Mouse (Mus musculus): ENCODE measurements at regions not wholly inside any gene's neighbourhood (a gene's known extent, or its start where the extent isn't known, plus 50 kb on each side); places are given as distances from the start of the nearest gene placed in this dataset.

DNA sequence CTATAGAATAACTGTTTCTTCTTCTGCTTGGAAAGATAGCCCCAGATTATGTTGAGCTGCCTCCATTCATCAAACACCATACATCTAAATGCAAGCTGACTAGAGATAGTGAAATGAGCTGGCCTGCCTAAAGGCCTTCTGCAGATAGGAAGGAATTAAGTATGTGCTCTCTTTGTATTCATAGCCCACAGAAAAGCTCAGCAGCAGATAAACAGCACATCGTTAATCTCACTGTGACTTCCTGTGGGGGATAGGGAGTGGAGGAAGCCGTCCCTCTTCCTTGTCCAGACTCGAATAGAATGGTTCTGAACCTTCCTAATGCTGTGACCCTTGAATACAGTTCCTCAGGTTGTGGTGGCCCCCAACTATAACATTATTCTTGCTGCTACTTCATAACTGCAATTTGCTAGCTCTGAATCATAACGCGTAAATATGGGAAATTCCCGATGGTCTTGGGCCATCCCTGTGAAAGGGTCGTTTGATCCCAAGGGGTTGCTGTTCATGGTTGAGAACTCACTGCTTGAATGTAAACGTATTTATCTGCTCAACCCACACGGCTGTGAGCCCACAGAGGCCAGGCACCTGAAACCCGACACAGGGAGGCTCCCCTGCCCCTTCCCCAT is 614.7 kb upstream of the Gm10131 start:
- H3K9ac ChIP-seq (ENCODE audit: control insufficient read depth, low read depth, low read length, poor library complexity, severe bottlenecking): no peak overlapping the region
- no peaks in the 10 kb centered on the region for H3K36me3 ChIP-seq (ENCODE audit: control insufficient read depth in 1 of 2, insufficient read depth in 2 of 2, low read length in 2 of 2)
- no peaks in the 10 kb centered on the region for H3K27me3 ChIP-seq (ENCODE audit: control insufficient read depth in 1 of 2, insufficient read depth in 2 of 2, low read length in 2 of 2)
- no peak for TF ChIP-seq MAFK (IDR thresholded peaks at IDR 0.05; ENCODE audit: borderline replicate concordance, low read depth, low read length)
- TF ChIP-seq ZC3H11A (IDR thresholded peaks at IDR 0.05; ENCODE audit: low read depth, low read length): no peak
- TF ChIP-seq USF2 (IDR thresholded peaks at IDR 0.05; ENCODE audit: borderline replicate concordance in 1 of 2, insufficient read depth in 1 of 2, low read depth in 1 of 2, low read length in 2 of 2): no peak
- no peak for TF ChIP-seq MYC (IDR thresholded peaks at IDR 0.05; ENCODE audit: low read depth, low read length)
- no peak for TF ChIP-seq HCFC1 (IDR thresholded peaks at IDR 0.05; ENCODE audit: low read depth, low read length)
- TF ChIP-seq USF1 (IDR thresholded peaks at IDR 0.05; ENCODE audit: low read depth, low read length): no peak
- TF ChIP-seq NELFE (IDR thresholded peaks at IDR 0.05; ENCODE audit: low read depth, low read length): no peak
- TF ChIP-seq ELF1 (IDR thresholded peaks at IDR 0.05; ENCODE audit: low read depth, low read length): no peak
- TF ChIP-seq ZKSCAN1 (IDR thresholded peaks at IDR 0.05; ENCODE audit: low read depth, low read length): no peak
- no peak for TF ChIP-seq MAZ (IDR thresholded peaks at IDR 0.05; ENCODE audit: low read depth, low read length)
- TF ChIP-seq GATA1 (IDR thresholded peaks at IDR 0.05; ENCODE audit: low read depth, low read length): no peak
- TF ChIP-seq ZMIZ1 (IDR thresholded peaks at IDR 0.05; ENCODE audit: low read depth, low read length): no peak
- TF ChIP-seq NRF1 (IDR thresholded peaks at IDR 0.05; ENCODE audit: insufficient read depth, low read depth, low read length, poor library complexity, severe bottlenecking): no peak
- H3K79me2 ChIP-seq (ENCODE audit: control insufficient read depth, insufficient read depth, low read length, poor library complexity): no peaks in the 10 kb centered on the region
- no peaks in the 10 kb centered on the region for H3K9me3 ChIP-seq (replicated peaks; ENCODE audit: insufficient read depth, low read length)
- H3K4me3 ChIP-seq (ENCODE audit: control insufficient read depth in 1 of 2, insufficient read depth in 1 of 2, low read depth in 2 of 2, low read length in 2 of 2): no peak overlapping the region
- no peak for DNase-seq (ENCODE audit: low read depth, low spot score)
- H3K4me1 ChIP-seq (ENCODE audit: control insufficient read depth in 1 of 2, insufficient read depth in 2 of 2, low read length in 2 of 2): no peaks in the 10 kb centered on the region
- H3K27ac ChIP-seq (ENCODE audit: control insufficient read depth, low read depth, low read length): no peak overlapping the region

DNA sequence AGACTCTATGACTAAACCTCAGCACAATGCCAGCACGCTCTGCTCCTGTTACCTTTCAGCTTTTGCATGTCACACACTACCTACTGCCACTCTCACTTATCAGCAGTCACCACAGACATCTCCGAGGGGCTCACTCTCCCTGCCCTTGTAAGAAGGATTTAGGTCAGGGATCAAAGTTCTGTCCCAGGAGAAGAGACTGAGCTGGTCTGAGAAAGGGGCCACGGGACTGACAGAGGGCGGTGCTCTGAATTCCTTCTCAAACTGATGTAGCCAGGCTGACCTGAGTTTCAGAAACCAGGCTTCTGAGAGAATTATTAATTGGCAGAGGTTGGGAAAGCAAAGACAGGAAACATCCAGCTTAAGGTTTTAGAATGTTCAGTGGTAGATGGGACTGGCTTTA is 614.0 kb upstream of the Gm10131 start:
- no peaks in the 10 kb centered on the region for H3K4me1 ChIP-seq (ENCODE audit: control insufficient read depth in 1 of 2, insufficient read depth in 2 of 2, low read length in 2 of 2)
- H3K9ac ChIP-seq (ENCODE audit: control insufficient read depth, low read depth, low read length, poor library complexity, severe bottlenecking): no peak overlapping the region
- no peaks in the 10 kb centered on the region for H3K79me2 ChIP-seq (ENCODE audit: control insufficient read depth, insufficient read depth, low read length, poor library complexity)
- H3K36me3 ChIP-seq (ENCODE audit: control insufficient read depth in 1 of 2, insufficient read depth in 2 of 2, low read length in 2 of 2): no peaks in the 10 kb centered on the region
- no peak for DNase-seq (ENCODE audit: low read depth, low spot score)
- no peaks in the 10 kb centered on the region for H3K9me3 ChIP-seq (replicated peaks; ENCODE audit: insufficient read depth, low read length)
- TF ChIP-seq USF2 (IDR thresholded peaks at IDR 0.05; ENCODE audit: borderline replicate concordance in 1 of 2, insufficient read depth in 1 of 2, low read depth in 1 of 2, low read length in 2 of 2): no peak
- TF ChIP-seq ZKSCAN1 (IDR thresholded peaks at IDR 0.05; ENCODE audit: low read depth, low read length): no peak
- no peak for TF ChIP-seq UBTF (IDR thresholded peaks at IDR 0.05; ENCODE audit: borderline replicate concordance, insufficient read depth, low read depth, low read length)
- TF ChIP-seq ETS1 (IDR thresholded peaks at IDR 0.05; ENCODE audit: low read depth, low read length): no peak
- TF ChIP-seq HCFC1 (IDR thresholded peaks at IDR 0.05; ENCODE audit: low read depth, low read length): no peak
- TF ChIP-seq POLR2AphosphoS2 (IDR thresholded peaks at IDR 0.05; ENCODE audit: low read length): no peak
- TF ChIP-seq POLR2AphosphoS5 (IDR thresholded peaks at IDR 0.05; ENCODE audit: borderline replicate concordance, low read depth, low read length): no peak
- TF ChIP-seq ELF1 (IDR thresholded peaks at IDR 0.05; ENCODE audit: low read depth, low read length): no peak
- no peak for TF ChIP-seq MAZ (IDR thresholded peaks at IDR 0.05; ENCODE audit: low read depth, low read length)
- no peak for TF ChIP-seq CHD1 (IDR thresholded peaks at IDR 0.05; ENCODE audit: low read depth, low read length)
- TF ChIP-seq EP300 (IDR thresholded peaks at IDR 0.05; ENCODE audit: low read depth in 1 of 2, low read length in 2 of 2): no peak
- TF ChIP-seq GATA1 (IDR thresholded peaks at IDR 0.05; ENCODE audit: low read depth, low read length): no peak
- TF ChIP-seq MAX (IDR thresholded peaks at IDR 0.05; ENCODE audit: low read length): no peak
- no peak overlapping the region for H3K27ac ChIP-seq (ENCODE audit: control insufficient read depth, low read depth, low read length)
- H3K4me3 ChIP-seq (ENCODE audit: control insufficient read depth in 1 of 2, insufficient read depth in 1 of 2, low read depth in 2 of 2, low read length in 2 of 2): no peak overlapping the region
- H3K27me3 ChIP-seq (ENCODE audit: control insufficient read depth in 1 of 2, insufficient read depth in 2 of 2, low read length in 2 of 2): no peaks in the 10 kb centered on the region

Measured in MEL (cell line).